Mouse (Mus musculus) cerebellum, adult 8-10 months (tissue): ENCODE data around the gene Nrxn3.

Source experiments
- DNase-seq: peaks from one replicate; pipeline ENCODE4 v3.0.0; 2022

Nrxn3 gene

DNA sequence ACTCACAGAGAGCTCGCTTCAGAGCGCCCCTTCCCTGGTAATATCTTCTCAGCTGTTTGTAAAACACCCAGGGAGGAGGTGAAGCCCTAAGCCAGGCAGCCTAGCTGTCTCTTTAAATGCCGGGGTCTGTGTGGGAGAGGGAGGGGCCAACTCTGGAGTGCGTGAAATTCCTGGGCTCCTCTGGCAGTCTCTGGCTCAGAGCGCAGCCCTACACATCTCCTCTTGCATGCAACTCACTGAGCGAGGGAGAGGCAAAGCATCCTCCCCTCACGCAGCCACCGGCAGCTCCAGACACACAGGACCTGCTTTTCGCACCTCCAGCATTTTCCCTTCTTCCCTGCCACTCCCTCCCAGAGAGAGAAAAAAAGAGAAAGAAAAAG lies at the start of gene Nrxn3:
Gene Nrxn3, plus strand, starts transcription at position 186 of the 380 bp plus-strand sequence.
- DNase-seq: no peak

DNA sequence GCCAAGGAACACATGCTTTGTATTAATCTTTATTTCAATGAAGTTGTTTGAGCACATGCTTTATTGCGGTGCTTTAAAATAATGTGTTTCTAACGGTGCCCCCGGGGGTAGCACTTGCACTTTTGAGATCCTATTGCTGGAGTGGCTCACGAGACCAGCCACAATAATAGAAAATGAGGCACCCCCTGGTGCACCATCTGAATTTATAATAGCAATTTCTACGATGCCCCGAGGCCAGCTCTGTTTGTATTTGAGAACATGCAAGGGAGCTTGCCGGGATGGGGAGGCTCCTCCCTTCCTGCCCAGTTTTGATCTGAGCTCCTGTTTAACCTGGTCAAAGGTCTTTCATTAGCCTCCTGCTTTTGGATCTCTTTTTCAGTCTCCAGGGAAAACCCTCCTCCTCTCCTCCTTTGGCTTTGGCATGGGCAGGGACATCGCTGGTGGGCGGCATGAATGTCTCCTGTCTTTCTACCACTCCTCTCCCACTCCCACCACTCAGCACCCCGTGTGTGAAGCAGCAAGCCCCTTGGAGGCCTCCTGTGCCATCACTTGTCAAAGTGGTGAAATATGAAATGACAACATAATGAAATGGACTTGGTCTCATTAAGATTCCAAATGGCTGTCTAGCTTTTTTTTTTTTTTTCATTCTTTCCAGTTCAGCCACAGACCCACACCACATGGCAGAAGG lies 18.4 kb upstream of the Nrxn3 start:
- DNase-seq: no peak

DNA sequence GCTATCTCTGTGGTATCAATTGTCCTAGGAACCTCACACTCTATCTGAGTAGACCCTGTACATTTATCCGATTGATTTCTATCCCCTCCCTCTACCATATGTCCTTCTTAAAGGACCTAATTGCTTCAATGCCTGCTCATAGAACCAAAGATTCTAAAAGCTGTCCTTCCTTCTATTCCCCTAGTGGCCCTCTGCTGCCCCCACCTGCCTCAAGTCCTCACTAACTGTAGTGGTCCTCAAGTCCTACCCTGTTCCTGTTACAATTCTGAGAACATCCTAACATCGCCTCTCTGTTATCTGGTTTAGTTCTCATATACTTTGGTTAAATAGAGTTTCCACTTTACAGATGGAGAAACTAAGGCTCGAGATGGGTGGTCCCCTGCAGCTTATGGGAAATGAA lies 16.7 kb upstream of the Nrxn3 start:
- no peak for DNase-seq

DNA sequence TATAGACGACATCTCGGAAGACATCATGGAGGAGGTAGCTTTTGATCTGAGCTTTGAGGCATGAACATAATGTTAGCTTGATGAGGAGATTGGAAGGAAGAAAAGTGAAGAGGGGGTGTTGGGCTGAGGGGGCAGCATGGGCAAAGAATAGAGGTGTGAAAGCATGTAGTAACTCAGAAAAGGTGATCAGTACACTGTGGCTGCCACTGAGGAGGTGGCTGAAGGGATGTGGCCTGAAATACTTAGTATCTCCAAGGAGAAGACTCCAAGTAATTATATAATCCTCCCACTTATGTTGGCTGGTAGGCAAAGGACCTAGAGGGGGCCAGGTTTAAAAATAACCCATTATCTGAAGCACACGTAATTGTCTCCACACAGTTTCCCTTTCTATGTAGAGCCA lies 14.9 kb upstream of the Nrxn3 start:
- no peak for DNase-seq

DNA sequence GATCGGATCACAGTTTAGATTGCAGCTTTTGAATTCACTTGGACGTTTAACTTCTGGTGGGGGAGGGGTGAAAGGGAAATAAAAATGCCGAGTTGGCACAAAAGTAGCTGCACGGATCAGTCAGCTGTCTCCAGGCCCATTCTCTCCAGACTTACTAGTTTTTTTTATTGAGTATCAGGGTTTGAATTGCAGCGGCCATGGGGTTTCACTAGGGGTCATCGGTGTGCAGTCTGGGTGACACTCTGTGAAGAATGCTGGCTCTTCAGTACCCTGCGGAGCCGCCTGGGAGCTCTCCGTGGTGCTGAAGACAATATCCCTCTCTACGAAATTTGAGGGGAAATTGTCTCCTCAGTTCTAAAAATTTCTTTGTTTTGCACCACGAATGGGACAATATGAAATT lies 13.5 kb upstream of the Nrxn3 start:
- no peak for DNase-seq

DNA sequence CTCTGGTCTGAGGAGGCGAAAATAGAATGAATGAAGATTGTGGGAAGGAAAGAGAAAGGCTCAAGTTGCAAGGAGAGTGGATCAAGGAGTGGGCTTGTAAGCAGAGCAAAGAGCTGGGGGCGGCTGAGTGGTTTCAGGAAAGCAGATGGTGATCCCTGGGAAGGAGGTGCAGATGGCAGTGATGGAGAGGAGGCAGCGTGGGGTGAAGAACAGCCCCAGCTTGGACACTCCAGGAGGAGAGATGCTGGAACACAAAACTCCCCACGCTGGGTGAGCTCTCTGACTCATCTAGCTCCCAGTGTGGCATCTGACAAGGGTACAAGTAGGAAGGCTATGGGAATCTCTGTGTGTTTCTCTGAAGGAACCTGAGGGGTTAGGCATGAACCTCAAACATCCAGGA lies 9.2 kb upstream of the Nrxn3 start:
- no peak for DNase-seq

DNA sequence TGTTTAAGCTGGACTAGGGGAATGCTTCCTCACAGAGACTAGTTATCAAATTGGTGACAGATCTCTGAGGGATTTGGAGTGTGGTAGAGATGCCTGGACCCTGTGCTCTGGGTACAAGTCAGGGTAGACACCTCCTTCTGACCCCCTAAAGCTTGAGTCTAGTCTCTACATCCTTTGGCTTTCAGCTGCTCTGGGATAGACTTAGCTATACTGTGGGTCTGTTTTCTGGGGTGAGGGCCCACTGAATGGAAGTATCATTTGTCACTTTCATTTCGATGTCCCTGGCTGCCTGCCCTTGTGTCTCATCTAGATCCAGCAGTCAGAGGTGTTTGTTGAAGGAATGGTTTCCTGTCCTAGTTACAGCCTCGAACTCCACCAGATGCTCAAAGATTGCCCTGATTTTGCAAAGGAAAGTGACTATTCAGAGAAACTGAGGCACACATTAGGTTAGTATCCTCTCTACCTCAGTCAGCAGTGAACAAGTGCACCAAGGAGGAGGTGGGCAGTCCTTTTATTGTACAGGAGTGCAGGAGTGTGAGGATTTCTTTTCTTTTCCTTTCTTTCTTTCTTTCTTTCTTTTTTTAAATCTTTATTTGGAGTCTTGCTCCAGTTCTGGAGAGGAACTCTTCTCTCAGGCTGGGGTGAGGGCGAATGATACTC lies 515 bp upstream of the Nrxn3 start:
- no peak for DNase-seq

DNA sequence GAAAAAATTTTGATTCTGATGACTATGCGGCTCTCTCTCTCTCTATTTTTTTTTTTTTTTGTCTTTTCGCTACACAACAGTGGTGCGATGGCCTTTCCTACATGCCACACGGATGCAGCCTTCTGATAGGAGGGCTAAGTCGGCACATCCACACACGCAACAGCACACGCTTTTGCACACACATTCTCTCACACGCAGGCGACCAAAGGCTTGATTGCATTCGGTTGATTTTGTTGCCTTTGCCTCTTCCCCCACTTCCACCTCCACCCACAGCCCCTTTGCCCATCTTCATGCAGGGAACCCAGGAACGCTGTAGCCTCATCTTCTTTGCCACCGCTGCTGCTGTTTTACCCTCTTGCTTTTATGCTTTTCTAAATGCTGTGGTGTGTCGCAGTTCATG lies 3.6 kb downstream of the Nrxn3 start:
- no peak for DNase-seq

DNA sequence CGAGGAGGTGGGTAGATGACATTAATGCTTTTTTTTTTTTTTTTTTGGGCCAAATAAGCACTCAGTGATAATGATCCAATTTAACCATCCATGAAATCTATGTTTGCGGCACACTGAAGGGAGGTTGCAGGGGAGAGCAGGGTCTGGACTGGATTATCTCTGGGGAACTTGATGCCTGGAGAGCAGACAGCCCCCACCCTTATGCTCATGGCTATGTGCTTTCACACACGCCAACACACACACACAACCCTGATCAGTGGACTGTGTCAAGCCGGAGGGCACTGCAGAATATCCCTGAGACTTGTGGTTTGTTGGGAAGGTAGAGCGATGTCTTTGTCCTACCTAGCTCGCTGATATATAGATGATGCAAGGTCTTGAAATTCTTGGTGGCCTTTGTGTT lies 4.1 kb downstream of the Nrxn3 start:
- no peak for DNase-seq

DNA sequence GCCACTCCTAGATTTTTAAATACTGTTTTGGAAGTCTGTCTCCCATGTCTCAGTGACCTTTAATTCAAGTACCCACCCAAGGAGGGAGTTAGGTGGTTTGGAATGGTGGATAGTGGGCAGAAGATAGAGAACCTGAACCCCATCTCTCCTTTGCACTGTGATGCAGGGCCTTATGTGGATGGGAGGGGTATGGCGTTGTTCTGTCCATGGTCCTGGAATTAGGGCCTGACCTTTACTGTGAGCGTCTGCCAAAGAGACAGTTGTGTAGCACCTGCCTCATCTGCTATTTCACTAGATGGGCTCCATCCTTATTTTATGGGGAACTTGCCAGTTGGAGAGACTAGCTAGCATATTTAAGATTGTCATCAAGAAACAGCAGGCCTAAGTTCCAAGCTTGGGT lies 8.0 kb downstream of the Nrxn3 start:
- no peak for DNase-seq

DNA sequence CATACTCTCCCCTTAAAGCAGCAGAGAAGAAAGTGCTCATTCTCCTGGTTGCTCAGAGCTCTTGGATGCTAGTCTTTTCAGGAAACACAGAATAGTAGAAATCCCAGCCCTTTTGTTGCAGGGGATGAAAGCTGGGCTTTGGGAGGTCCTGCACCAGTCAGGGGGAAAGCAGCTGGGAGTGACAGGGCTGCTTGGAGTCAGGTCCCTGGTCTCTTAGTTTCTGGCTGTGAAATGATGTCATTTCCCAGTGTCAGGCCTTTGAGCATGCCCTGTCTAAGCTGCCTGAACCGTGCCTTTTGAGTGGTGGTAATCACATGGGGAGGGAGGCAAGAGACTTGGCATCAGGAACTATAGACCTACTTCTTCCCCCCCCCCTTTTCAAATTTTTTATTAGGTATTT lies 12.4 kb downstream of the Nrxn3 start:
- no peak for DNase-seq

DNA sequence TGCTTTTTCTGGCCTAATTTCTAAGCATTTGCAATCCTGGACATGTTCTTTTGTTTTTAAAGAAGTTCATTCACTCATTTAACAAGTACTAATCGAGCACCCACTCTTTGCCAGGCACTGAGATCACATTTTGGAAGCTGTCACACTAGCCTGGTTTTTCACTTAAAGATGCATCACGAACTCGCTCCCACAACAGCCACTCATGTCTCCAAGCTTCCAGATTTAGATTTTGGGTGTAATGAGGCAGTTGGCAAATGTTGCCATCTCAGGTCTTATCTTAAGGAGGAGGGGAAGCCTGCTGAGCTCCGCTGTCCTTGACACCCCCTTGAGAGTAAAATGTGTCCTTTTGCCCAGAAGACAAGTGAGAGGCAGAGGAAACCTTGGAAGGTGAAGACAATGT lies 14.4 kb downstream of the Nrxn3 start:
- no peak for DNase-seq

DNA sequence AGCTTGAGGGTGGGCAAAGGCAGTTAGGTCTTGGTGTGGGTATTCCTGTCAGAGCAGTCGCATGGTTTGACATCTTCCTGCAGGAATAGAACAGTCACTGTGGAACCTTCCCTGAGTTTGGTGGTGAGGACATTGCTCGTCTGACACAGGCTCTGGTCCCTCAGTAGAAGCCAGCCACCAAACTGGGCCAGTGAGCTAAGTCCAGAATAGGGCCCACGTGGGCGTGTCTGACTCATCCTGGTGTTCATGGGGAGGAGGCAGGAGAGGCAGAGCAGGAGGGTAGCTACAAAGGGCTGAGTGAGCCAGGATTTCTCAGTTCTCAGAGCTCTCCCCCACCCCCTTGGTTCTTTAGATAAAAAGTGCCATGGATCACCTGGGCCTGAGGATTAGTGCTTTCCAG lies 15.9 kb downstream of the Nrxn3 start:
- no peak for DNase-seq

DNA sequence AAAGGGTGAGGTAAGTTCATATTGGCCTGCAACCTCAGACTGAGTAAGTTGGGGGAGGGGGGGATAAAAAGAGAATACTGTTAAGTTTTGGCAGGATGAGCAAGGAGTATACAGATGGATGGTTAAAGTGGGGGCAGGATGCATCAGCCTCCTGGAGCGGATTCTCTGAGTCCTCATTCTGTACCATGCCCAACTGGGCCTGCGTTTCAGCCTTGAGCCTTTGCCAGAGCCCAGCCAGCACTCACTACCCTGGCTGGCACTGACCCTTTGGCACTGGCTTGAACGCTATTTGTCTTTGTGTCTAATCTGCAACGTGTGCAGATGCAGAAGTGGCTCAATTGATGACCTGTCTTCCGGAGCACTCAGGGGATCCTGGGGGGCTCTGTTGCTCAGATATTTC lies 24.1 kb downstream of the Nrxn3 start:
- no peak for DNase-seq

DNA sequence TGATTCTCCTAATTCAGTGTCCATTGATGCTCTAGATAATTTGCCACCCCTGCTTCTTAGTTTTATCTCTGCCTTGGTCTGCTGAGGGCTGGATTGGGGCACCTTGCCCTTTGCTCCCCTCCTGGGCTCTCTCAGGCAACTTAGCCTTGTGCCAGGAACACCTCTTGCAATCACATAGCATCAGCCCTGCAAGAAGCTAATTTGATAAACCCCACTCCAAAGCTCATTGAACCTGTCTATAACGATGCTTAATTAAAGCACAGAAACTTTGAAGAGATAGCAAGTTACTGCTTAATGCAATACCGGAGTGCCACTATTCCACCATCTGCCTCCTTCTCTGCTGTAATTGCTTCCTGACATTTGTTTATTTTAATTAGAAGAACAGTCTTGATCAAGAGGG lies 42.1 kb downstream of the Nrxn3 start:
- no peak for DNase-seq

DNA sequence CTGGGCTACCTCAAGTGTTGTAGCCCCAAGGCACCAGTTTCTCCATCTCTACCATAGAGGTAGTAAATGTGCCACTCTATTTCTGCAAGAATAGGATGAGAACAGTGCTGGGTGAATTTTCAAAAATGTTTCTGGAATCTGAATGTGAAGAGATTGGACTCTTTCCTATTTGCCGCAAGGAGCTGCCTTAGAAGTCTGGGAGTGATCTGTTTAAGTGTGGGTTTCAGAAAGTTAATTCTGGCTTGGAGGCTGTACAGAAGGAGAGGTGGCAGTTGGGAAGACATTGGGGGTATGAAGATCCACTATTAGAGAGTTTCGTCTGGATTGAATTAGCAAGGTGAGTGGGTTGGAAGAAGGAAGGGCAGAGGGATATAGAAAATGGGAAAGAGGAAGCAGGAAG lies 52.0 kb downstream of the Nrxn3 start:
- no peak for DNase-seq

DNA sequence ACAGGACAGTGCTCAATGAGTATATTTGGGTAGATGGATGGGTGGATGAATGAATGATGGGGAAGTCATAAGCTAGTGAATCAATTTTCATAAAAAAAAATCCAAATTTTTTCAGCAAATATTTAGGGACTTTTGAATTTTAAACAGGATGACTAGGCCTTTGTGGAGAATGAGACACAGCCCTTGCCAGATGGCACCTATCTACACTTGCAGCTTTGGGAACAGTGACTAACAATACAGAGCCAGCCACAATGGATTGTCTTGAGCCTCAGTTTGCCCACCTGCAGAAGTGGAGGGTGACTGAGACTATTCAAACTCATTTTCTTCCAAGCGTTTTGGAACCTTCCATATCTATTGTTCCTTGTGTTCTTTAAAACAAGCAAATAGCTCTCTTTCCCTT lies 55.4 kb downstream of the Nrxn3 start:
- no peak for DNase-seq

DNA sequence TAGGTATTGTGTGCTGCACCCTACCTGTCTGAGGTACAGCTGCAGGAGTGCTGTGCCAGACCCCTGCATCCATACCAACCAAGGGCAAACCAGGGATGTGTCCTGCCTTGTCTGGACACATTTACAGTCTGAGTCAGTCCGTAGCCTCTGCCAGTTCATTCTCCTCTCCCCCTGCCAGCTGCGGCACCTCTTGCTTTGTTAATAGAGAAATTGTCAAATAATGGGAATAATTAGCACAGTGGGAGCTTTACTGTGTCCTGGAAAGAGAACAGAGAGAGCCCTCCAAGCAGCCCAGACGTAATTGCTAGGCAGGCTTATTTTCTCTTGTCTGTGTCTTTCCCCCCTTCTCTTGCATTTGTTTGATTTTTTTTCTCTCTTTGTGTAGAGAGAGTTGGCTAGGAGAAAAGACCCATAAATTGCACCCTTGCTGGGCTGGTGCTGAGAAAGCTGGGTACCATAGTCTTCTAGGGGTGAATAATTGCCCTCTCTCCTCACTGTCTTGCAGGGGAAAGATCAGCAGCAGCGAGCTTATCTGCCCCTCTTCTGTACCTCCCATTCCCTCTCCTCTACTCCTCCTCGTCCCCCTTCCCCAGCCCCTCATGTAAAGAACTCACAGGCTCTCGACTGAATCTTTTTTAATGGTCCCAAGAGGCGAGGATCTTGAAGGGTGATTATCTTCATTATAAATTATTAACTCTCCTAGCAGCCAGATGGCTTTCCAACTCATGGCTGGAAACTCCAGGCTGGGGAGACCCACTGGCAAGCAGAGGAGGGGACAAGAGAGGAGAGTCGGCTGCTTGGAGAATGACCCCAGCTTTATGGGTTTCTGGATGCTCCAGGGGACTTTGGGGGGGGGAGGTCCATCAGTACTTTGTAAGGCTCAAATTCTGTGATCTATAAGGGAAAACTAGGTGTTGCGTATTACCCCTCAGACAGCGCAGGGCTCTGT lies 61.8 kb downstream of the Nrxn3 start:
- DNase-seq: no peak

DNA sequence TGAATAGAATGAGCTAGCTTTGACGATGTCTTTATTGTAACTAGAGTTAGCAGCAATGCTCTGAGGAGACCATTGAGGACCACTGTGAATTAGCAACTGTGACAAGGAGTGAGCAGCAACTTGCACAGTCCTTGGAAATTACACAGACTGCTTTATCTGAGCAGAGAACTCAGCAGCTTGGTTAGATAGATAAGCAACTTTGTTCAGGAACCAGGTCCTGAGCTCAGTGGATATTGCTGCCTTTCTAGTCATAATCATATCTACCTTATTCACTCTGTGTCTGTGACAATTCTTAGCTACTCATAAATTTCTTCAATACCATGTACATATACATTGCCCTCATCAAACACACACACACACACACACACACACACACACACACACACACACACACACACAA lies 70.6 kb downstream of the Nrxn3 start:
- DNase-seq: no peak

DNA sequence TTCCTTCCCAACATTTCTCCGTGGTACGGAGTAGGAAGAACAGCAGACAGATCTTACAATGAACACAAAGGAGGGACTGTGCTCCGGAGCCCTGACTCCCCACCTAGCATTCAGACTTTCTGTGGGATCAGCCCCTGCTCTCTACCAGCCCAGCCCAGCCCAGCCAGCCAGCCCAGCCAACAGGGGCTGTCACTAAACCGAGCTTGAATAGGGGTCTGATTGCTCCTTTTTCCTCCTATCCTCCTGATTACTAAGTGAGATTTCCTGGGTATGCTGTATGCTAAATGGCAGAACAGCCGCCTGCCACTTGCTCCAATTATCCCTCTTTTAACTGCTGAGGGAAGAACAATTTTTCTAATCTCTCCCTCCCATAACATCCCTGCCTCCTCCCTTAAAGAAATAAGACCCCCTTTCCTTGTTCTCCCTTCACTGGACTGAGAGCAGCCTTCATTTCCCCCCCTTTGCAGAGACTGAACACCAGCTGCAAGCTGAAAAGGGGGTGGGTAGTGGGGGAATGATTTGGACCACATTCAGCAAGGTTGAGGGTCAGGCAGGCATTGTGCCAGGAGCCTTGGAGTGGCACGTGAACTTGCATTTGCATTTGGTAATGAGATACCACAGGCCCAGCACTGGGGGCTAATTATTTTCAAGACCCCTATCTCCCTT lies 78.4 kb downstream of the Nrxn3 start:
- no peak for DNase-seq

DNA sequence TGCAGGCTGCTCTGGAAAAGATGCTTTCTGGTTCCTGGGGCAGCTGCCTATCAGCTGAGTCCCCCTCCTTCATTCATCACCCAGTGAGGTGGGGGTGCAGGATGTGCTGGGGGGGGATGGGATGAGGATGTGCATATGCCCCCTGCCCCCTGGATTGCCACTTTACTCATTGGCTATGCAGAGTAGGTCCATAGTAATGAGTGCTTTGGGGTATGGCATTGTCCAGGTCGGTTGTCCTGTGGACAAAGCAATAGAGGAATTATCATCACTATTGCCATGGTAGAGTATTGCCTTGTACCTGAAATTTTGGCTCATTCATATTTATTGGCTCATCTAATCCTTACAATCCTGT lies 79.0 kb downstream of the Nrxn3 start:
- DNase-seq: no peak

DNA sequence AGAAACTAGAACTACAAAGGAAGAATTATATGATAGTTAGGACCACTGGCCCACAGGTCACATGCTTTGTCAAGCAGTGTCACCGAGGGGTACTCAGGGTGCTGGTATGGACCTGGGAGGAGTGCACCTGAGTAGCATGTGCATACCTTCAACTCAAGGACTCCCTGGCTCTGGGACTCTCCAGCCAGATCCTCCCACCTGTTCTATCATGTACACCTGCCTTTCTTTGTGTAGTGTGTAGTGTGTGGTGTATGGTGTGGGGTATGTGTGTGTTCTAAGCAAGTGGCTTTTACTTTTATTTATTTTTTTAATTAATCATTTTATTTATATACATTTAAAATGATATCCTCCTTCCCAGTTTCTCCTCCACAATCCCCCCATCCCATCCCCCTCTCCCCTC lies 86.3 kb downstream of the Nrxn3 start:
- DNase-seq: no peak

DNA sequence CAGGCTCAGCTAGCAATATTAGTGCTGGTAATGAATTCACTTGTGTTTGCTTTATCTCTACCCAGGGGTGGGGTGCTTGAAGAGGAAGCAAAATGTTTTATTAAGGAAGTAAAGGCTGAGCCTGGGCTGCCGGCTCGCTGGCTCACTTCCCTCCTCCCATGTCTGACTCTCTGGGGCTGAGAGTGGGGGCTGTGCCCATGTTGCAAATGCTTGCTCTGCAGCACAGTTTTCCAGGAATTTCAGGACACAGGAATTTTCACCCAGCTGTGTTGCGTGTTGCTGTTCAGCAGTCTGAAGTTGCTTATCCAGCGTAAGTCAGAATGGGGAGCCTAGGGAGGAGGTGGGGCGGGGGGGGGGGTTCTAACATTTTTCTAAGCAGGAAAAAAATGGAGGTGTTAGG lies 89.5 kb downstream of the Nrxn3 start:
- no peak for DNase-seq

DNA sequence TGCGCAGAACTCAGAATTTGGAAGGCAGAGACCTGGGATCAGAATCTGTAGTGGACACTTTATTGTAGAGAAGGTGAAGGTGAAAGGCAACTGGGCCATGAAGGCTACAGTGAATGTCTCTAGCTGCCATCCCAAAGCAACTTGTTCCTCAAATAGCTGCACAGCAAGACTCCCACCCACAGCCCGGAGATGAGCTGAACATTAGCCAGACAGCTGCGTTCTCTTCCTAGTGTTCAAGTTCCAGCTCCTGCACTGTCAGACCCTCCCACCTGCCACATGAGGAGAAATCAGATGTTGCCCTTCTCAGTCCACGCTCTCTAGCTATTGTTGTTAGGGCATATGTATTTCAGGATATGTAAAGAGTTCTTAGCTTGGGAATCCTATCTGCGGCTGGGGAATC lies 94.2 kb downstream of the Nrxn3 start:
- DNase-seq: no peak
